Mouse (Mus musculus): ENCODE measurements around the gene Cep170b. TPM values are rescaled to one million over a fixed set of nuclear protein-coding genes. Genes with fewer than 3 reads are reported as not detected.

Cep170b gene
- polyA plus RNA-seq, 1 experiment from 2014 or later, result 19.8 TPM

GRCm38 (mm10) chr12:112677076-112677475 lies 43.2 kb upstream of the Cep170b start:
- WGBS, result 47% methylated on average over 5 of the region's 5 CpGs
- Histone ChIP-seq H3K4me2 (ENCODE audit: low read depth, low read length) (no peak overlapping the region), H3K4me1 (ENCODE audit: control insufficient read depth, insufficient read depth, low read length) (peaks cover 39% of the 10 kb centered on the region), H3K4me3 (replicated peaks; ENCODE audit: low read length) (no peak overlapping the region), H3K27me3 (ENCODE audit: control insufficient read depth, insufficient read depth, low read length) (peaks cover 7% of the 10 kb centered on the region), H3K9ac (ENCODE audit: low read length) (no peak overlapping the region), H3K9me3 (replicated peaks; ENCODE audit: control insufficient read depth, low read length) (no peaks in the 10 kb centered on the region), H3K27ac (ENCODE audit: low read length) (peak overlapping the region; percentile 3; the same call in 1 of the 2 replicates), H3K36me3 (ENCODE audit: control insufficient read depth, insufficient read depth, low read length) (no peaks in the 10 kb centered on the region)
- no peak for ATAC-seq (ENCODE audit: insufficient read depth, low FRiP score)

GRCm38 (mm10) chr12:112677943-112678554 lies 42.2 kb upstream of the Cep170b start:
- no peak for ATAC-seq (ENCODE audit: insufficient read depth, low FRiP score)
- Histone ChIP-seq H3K27me3 (ENCODE audit: control insufficient read depth, insufficient read depth, low read length) (peaks cover 7% of the 10 kb centered on the region), H3K27ac (ENCODE audit: low read length) (peak overlapping the region; percentile 95), H3K4me2 (ENCODE audit: low read depth, low read length) (peak overlapping the region; percentile 93), H3K4me3 (replicated peaks; ENCODE audit: low read length) (peak overlapping the region; percentile 75), H3K9ac (ENCODE audit: low read length) (peak overlapping the region; percentile 88), H3K9me3 (replicated peaks; ENCODE audit: control insufficient read depth, low read length) (no peaks in the 10 kb centered on the region), H3K4me1 (ENCODE audit: control insufficient read depth, insufficient read depth, low read length) (peaks cover 32% of the 10 kb centered on the region), H3K36me3 (ENCODE audit: control insufficient read depth, insufficient read depth, low read length) (no peaks in the 10 kb centered on the region)
- WGBS, result 30% methylated on average over 19 of the region's 19 CpGs

GRCm38 (mm10) chr12:112678555-112679026 lies 41.7 kb upstream of the Cep170b start, which contains the start of gene Zbtb42:
Gene Zbtb42, plus strand, starts transcription at chr12:112678828.
- under 1% methylated on average over 53 of the region's 60 CpGs for WGBS
- Histone ChIP-seq H3K27ac (ENCODE audit: low read length) (peak within 1 kb of the TSS; percentile 95), H3K9ac (ENCODE audit: low read length) (peak within 1 kb of the TSS; percentile 88), H3K9me3 (replicated peaks; ENCODE audit: control insufficient read depth, low read length) (no peaks in the 10 kb centered on the region), H3K4me3 (replicated peaks; ENCODE audit: low read length) (peak within 1 kb of the TSS; percentile 75), H3K4me1 (ENCODE audit: control insufficient read depth, insufficient read depth, low read length) (peaks cover 32% of the 10 kb centered on the region), H3K36me3 (ENCODE audit: control insufficient read depth, insufficient read depth, low read length) (no peaks in the 10 kb centered on the region), H3K4me2 (ENCODE audit: low read depth, low read length) (peak within 1 kb of the TSS; percentile 93), H3K27me3 (ENCODE audit: control insufficient read depth, insufficient read depth, low read length) (peaks cover 7% of the 10 kb centered on the region)
- ATAC-seq (ENCODE audit: insufficient read depth, low FRiP score), result peak; percentile 48

- Histone ChIP-seq H3K9ac (ENCODE audit: low read length) (peak overlapping the region; percentile 88), H3K27me3 (ENCODE audit: control insufficient read depth, insufficient read depth, low read length) (peaks cover 7% of the 10 kb centered on the region), H3K36me3 (ENCODE audit: control insufficient read depth, insufficient read depth, low read length) (no peaks in the 10 kb centered on the region), H3K27ac (ENCODE audit: low read length) (peak overlapping the region; percentile 95), H3K4me3 (replicated peaks; ENCODE audit: low read length) (peak overlapping the region; percentile 75), H3K9me3 (replicated peaks; ENCODE audit: control insufficient read depth, low read length) (no peaks in the 10 kb centered on the region), H3K4me2 (ENCODE audit: low read depth, low read length) (peak overlapping the region; percentile 93), H3K4me1 (ENCODE audit: control insufficient read depth, insufficient read depth, low read length) (peaks cover 32% of the 10 kb centered on the region)
- ATAC-seq (ENCODE audit: insufficient read depth, low FRiP score), result peak; percentile 71
- 4% methylated on average over 75 of the region's 87 CpGs for WGBS
Observed at GRCm38 (mm10) chr12:112679027-112679996, 40.9 kb upstream of the Cep170b start.

- 55% methylated on average over 7 of the region's 7 CpGs for WGBS
- Histone ChIP-seq H3K9me3 (replicated peaks; ENCODE audit: control insufficient read depth, low read length) (no peaks in the 10 kb centered on the region), H3K4me1 (ENCODE audit: control insufficient read depth, insufficient read depth, low read length) (peaks cover 6% of the 10 kb centered on the region), H3K4me2 (ENCODE audit: low read depth, low read length) (no peak overlapping the region), H3K9ac (ENCODE audit: low read length) (no peak overlapping the region), H3K4me3 (replicated peaks; ENCODE audit: low read length) (no peak overlapping the region), H3K27me3 (ENCODE audit: control insufficient read depth, insufficient read depth, low read length) (peaks cover 7% of the 10 kb centered on the region), H3K36me3 (ENCODE audit: control insufficient read depth, insufficient read depth, low read length) (no peaks in the 10 kb centered on the region), H3K27ac (ENCODE audit: low read length) (no peak overlapping the region)
- no peak for ATAC-seq (ENCODE audit: insufficient read depth, low FRiP score)
Observed at GRCm38 (mm10) chr12:112683351-112683750, 36.9 kb upstream of the Cep170b start.

GRCm38 (mm10) chr12:112688458-112688857 lies 31.8 kb upstream of the Cep170b start:
- Histone ChIP-seq H3K27me3 (ENCODE audit: control insufficient read depth, insufficient read depth, low read length) (no peaks in the 10 kb centered on the region), H3K9ac (ENCODE audit: low read length) (no peak overlapping the region; the same call in 1 of the 2 replicates), H3K36me3 (ENCODE audit: control insufficient read depth, insufficient read depth, low read length) (no peaks in the 10 kb centered on the region), H3K4me1 (ENCODE audit: control insufficient read depth, insufficient read depth, low read length) (peaks cover 6% of the 10 kb centered on the region), H3K4me2 (ENCODE audit: low read depth, low read length) (0 out of 2 replicates have a peak overlapping the region, but pooled peaks have one; percentile 4), H3K9me3 (replicated peaks; ENCODE audit: control insufficient read depth, low read length) (no peaks in the 10 kb centered on the region), H3K4me3 (replicated peaks; ENCODE audit: low read length) (no peak overlapping the region), H3K27ac (ENCODE audit: low read length) (no peak overlapping the region)
- WGBS, result 45% methylated on average over 15 of the region's 15 CpGs
- ATAC-seq (ENCODE audit: insufficient read depth, low FRiP score), result no peak

- peak overlapping the region; percentile 76 for H3K27ac ChIP-seq (ENCODE audit: low read length)
- H3K4me2 ChIP-seq (ENCODE audit: low read depth, low read length), result peak overlapping the region; percentile 66
- WGBS, result 2% methylated on average over 54 of the region's 54 CpGs
- peaks cover 12% of the 10 kb centered on the region for H3K4me1 ChIP-seq (ENCODE audit: control insufficient read depth, insufficient read depth, low read length)
- no peaks in the 10 kb centered on the region; the same call in 1 of the 2 replicates for H3K27me3 ChIP-seq (ENCODE audit: control insufficient read depth, insufficient read depth, low read length)
- H3K9ac ChIP-seq (ENCODE audit: low read length), result peak overlapping the region; percentile 93
- peak overlapping the region; percentile 68 for H3K4me3 ChIP-seq (replicated peaks; ENCODE audit: low read length)
- ATAC-seq (ENCODE audit: insufficient read depth, low FRiP score), result peak; percentile 97
- no peaks in the 10 kb centered on the region for H3K36me3 ChIP-seq (ENCODE audit: control insufficient read depth, insufficient read depth, low read length)
- H3K9me3 ChIP-seq (replicated peaks; ENCODE audit: control insufficient read depth, low read length), result no peaks in the 10 kb centered on the region
Observed at GRCm38 (mm10) chr12:112693185-112694126, 26.8 kb upstream of the Cep170b start.

- no peaks in the 10 kb centered on the region for H3K9me3 ChIP-seq (replicated peaks; ENCODE audit: control insufficient read depth, low read length)
- H3K4me3 ChIP-seq (replicated peaks; ENCODE audit: low read length), result peak overlapping the region; percentile 68
- peak overlapping the region; percentile 93 for H3K9ac ChIP-seq (ENCODE audit: low read length)
- H3K27me3 ChIP-seq (ENCODE audit: control insufficient read depth, insufficient read depth, low read length), result no peaks in the 10 kb centered on the region; the same call in 1 of the 2 replicates
- WGBS, result 78% methylated on average over 10 of the region's 10 CpGs
- peaks cover 12% of the 10 kb centered on the region for H3K4me1 ChIP-seq (ENCODE audit: control insufficient read depth, insufficient read depth, low read length)
- ATAC-seq (ENCODE audit: insufficient read depth, low FRiP score), result no peak
- H3K4me2 ChIP-seq (ENCODE audit: low read depth, low read length), result peak overlapping the region; percentile 66
- peak overlapping the region; percentile 76 for H3K27ac ChIP-seq (ENCODE audit: low read length)
- no peaks in the 10 kb centered on the region for H3K36me3 ChIP-seq (ENCODE audit: control insufficient read depth, insufficient read depth, low read length)
Observed at GRCm38 (mm10) chr12:112694127-112694475, 26.2 kb upstream of the Cep170b start.
